Mouse (Mus musculus) stomach, postnatal 0 days (tissue): ENCODE results near the gene Stt3b. TPM values are rescaled to one million over a fixed set of nuclear protein-coding genes. Genes with fewer than 3 reads are reported as not detected.

Experiments used
- ATAC-seq: fragments of 200-750 bp; cut with Nextera tagmentation; 2 replicates; pipeline ENCODE4 v1.8.0; 2017; ENCODE audit not compliant: low FRiP score, low TSS enrichment
- DNase-seq: peaks from one replicate; pipeline ENCODE4 v3.0.0-alpha.2; 2016; ENCODE audit warnings: low spot score
- H3K27ac ChIP-seq: fragments of 300-500 bp; sonication (generic); replicated peaks from 2 replicates; pipeline ENCODE4 v1.5.1; 2014; ENCODE audit warnings: mild to moderate bottlenecking, control low read depth
- H3K27me3 ChIP-seq: fragments of 300-500 bp; sonication (generic); 2 replicates; pipeline ENCODE4 v1.6.1; 2014; ENCODE audit warnings: low read length; ENCODE audit not compliant: control insufficient read depth, insufficient read depth
- H3K36me3 ChIP-seq: fragments of 300-500 bp; sonication (generic); 2 replicates; pipeline ENCODE4 v1.6.1; 2014; ENCODE audit warnings: low read length, mixed read lengths; ENCODE audit not compliant: control insufficient read depth, insufficient read depth
- H3K4me1 ChIP-seq: fragments of 300-500 bp; sonication (generic); replicated peaks from 2 replicates; pipeline ENCODE4 v1.6.1; 2014; ENCODE audit warnings: antibody characterized with exemption; ENCODE audit not compliant: control insufficient read depth, insufficient read depth
- H3K4me2 ChIP-seq: fragments of 300-500 bp; sonication (generic); replicated peaks from 2 replicates; pipeline ENCODE4 v1.6.1; 2014; ENCODE audit warnings: low read depth, mild to moderate bottlenecking, control low read depth, moderate library complexity
- H3K4me3 ChIP-seq: fragments of 300-500 bp; sonication (generic); 2 replicates; pipeline ENCODE4 v1.5.1; 2014; ENCODE audit warnings: low read depth, low read length, control low read depth
- H3K9ac ChIP-seq: fragments of 300-500 bp; sonication (generic); 2 replicates; pipeline ENCODE4 v1.6.1; 2014; ENCODE audit warnings: mild to moderate bottlenecking, low read length, control low read depth, mixed read lengths
- H3K9me3 ChIP-seq: fragments of 300-500 bp; sonication (generic); 2 replicates; pipeline ENCODE4 v1.6.1; 2016; ENCODE audit warnings: low read length; ENCODE audit not compliant: control insufficient read depth
- CTCF ChIP-seq: IDR thresholded peaks from 2 replicates; pipeline ENCODE4 v1.5.1; 2016; ENCODE audit warnings: antibody characterized with exemption, low read depth, mild to moderate bottlenecking, moderate library complexity
- EP300 ChIP-seq: optimal IDR thresholded peaks from 2 replicates; pipeline ENCODE3; 2016; ENCODE audit warnings: antibody characterized with exemption
- WGBS: fragments of 180-500 bp; shearing (Covaris S2); extraction: QIAGEN DNeasy Blood & Tissue Kit; methylation state at CpG from one replicate; pipeline ENCODE4 v1.1.7; 2014; 5-methylcytosine and 5-hydroxymethylcytosine counted together
- polyA plus RNA-seq: library from polyadenylated mRNA; unstranded; fragments of >200 nt; fragmentation: Nextera tagmentation; extraction: Ambion mirVana; gene quantifications from 2 replicates; pipeline ENCODE4 v1.2.1, GENCODE M21; 2015

Stt3b gene
- polyA plus RNA-seq, 1 experiment from 2014 or later: 48.9 TPM

DNA sequence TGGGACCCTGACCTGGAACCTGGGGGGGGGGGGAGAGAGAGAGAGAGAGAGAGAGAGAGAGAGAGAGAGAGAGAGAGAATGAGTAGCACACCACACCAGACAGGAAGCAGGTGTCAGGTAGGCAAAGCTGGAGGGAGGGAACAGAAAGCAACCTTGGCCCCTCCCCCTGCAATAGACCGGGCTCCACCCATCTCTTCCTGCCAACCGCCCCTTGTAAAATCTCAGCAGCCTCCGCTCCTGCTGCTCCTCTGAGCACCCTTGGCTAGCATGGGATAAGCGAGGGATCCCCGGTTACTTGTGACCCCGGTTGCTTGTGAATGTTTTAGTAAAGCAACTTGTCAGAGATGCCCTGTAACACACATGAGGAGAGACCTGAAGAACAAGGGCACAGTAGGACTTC, 104.7 kb downstream of the Stt3b start:
- Histone ChIP-seq H3K27ac (no peak overlapping the region), H3K4me1 (0 out of 2 replicates have a peak, but pooled peaks cover 2% of the 10 kb centered on the region), H3K9me3 (no peaks in the 10 kb centered on the region), H3K27me3 (no peaks in the 10 kb centered on the region), H3K4me3 (no peak overlapping the region), H3K9ac (no peak overlapping the region), H3K36me3 (no peaks in the 10 kb centered on the region), H3K4me2 (no peak overlapping the region)
- ATAC-seq (peak; percentile 57; the same call in 1 of the 2 replicates), DNase-seq (peak; percentile 62)
- 11% methylated on average over 6 of the region's 6 CpGs for WGBS
- TF ChIP-seq EP300 (no peak), CTCF (no peak)

DNA sequence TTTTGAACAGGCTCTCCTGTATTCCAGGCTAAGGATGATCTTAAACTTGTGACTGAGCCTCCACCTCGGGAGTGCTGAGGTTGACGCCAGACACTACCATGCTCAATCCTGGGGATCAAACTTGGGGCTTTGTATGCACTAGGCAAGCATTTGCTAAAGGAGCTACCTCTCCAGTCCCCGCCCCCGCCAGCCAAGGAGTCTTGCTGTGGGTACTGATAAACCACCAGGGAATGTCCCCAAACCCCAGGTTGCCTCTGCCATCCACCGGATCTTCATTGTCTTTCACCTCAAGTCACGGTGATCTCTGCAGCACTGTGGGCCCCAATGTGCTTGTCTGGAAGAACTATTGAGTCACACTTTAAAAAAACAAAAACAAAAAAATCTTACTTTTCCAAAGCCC, 107.1 kb downstream of the Stt3b start:
- Histone ChIP-seq H3K4me2 (no peak overlapping the region), H3K27ac (no peak overlapping the region), H3K9ac (no peak overlapping the region), H3K27me3 (no peaks in the 10 kb centered on the region), H3K4me3 (no peak overlapping the region), H3K36me3 (no peaks in the 10 kb centered on the region), H3K4me1 (0 out of 2 replicates have a peak, but pooled peaks cover 2% of the 10 kb centered on the region), H3K9me3 (no peaks in the 10 kb centered on the region)
- DNase-seq (no peak), ATAC-seq (no peak)
- TF ChIP-seq EP300: no peak
- no peak for TF ChIP-seq CTCF
- 61% methylated on average over 6 of the region's 6 CpGs for WGBS

DNA sequence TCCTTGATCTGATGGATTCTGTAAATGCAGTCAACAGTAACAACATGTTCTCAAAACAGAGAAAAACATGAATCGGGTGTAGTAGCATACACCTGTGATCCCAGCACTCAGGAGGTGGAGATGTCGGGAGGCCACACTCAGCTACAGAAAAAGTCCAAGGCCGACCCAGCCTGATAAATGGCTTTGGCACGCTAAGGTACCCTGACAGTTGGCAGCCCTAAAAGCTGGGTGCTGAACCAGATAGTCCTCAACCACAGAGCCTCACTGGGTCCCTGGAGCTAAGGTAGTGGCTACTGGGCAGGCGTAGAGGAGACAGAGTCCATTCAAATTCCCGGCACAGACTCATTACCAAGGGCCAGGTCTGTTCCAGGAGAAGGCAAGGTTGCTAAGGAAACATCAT, 109.0 kb downstream of the Stt3b start:
- H3K4me3 ChIP-seq: no peak overlapping the region
- no peaks in the 10 kb centered on the region for H3K9me3 ChIP-seq
- no peak for TF ChIP-seq CTCF
- no peaks in the 10 kb centered on the region for H3K36me3 ChIP-seq
- H3K4me1 ChIP-seq: 0 out of 2 replicates have a peak, but pooled peaks cover 2% of the 10 kb centered on the region
- H3K27ac ChIP-seq: no peak overlapping the region
- H3K4me2 ChIP-seq: no peak overlapping the region
- 91% methylated on average over 6 of the region's 6 CpGs for WGBS
- DNase-seq: no peak
- H3K27me3 ChIP-seq: no peaks in the 10 kb centered on the region
- ATAC-seq: no peak
- no peak overlapping the region for H3K9ac ChIP-seq

DNA sequence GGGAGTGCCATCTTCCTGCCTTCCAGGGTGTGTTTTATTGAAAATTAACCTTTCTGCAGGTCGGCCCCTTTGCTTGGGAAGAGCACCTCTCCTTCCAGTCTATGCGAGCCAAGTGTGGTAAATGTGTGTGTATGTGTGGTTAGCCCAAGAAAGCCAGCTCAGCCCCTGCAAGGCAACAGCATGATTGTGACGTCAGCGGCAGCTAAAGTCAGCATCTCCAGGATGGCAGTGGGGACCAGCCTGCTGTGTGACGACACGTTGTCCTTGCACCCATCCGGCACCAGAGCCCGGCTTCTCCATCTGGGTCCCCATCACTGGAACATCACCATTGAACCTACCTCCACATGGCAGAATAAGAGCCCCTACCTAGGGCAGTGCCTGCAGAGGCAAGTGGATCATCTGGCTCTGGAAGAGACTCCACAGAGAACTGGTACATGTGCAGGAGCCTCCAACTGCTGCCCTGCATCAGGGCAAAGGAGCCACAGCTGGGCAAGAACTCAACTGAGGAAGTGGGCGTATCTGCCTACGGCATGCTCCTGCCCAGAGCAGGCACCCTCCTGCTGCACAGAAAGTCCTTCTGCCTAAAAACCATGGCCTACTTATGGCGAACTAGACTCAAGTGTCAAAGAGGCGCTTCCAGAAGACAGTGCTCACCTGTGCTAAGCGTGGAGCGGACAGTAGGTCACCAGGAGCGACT, 109.9 kb downstream of the Stt3b start:
- DNase-seq (no peak), ATAC-seq (no peak)
- Histone ChIP-seq H3K9ac (no peak overlapping the region), H3K27ac (no peak overlapping the region), H3K36me3 (no peaks in the 10 kb centered on the region), H3K4me3 (no peak overlapping the region), H3K9me3 (no peaks in the 10 kb centered on the region), H3K27me3 (no peaks in the 10 kb centered on the region), H3K4me1 (no peaks in the 10 kb centered on the region), H3K4me2 (no peak overlapping the region)
- 87% methylated on average over 15 of the region's 15 CpGs for WGBS
- TF ChIP-seq CTCF: no peak
- TF ChIP-seq EP300: no peak

DNA sequence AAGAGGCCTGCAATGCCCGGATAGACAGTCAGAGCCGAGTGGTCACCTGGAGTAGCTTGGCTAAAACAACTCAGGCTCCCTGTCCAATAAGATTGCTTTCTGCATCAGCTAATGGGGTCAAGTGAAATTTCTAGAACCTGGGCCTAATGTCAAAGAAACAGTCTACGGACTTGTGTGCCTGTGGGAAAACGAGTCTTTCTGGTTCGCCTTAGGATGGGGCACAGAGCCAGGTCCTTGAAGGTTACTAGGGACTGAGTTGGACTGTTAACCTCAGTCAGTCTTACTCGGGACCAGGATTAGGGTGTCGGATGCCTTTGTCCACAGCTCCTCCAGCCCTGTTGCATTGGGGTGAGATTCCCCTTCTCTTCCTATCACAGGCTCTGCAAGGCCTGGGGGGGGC, 113.1 kb downstream of the Stt3b start:
- 0 out of 2 replicates have a peak, but pooled peaks have one; percentile 45 for ATAC-seq
- no peak for TF ChIP-seq CTCF
- TF ChIP-seq EP300: no peak
- 46% methylated on average over 7 of the region's 7 CpGs for whole genome bisulfite sequencing

DNA sequence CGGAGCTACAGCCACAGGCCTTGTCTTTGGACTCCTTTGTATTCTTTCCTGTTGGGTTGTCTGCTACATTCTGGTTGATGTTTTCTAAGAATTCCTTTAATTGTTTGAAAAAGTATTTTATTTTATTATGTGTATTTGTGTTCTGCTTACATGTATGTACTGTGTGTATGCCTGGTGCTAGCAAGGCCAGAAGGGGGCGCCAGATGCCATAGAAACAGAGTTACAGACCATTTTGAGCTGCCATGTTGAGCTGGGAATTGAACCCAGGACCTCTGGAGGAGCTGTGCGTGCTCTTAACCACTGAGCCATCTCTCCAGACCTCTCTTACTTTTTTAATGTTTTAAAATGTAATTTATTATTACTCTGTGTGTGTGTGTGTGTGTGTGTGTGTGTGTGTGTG, 117.3 kb downstream of the Stt3b start:
- DNase-seq (no peak), ATAC-seq (no peak)
- H3K27ac ChIP-seq: no peak overlapping the region
- H3K9ac ChIP-seq: no peak overlapping the region
- 76% methylated on average over 3 of the region's 3 CpGs for WGBS
- no peak overlapping the region for H3K4me3 ChIP-seq
- H3K4me2 ChIP-seq: no peak overlapping the region
- no peaks in the 10 kb centered on the region for H3K9me3 ChIP-seq
- no peaks in the 10 kb centered on the region for H3K4me1 ChIP-seq
- H3K36me3 ChIP-seq: no peaks in the 10 kb centered on the region; the same call in 1 of the 2 replicates
- no peak for TF ChIP-seq EP300
- TF ChIP-seq CTCF: peak; percentile 36
- H3K27me3 ChIP-seq: no peaks in the 10 kb centered on the region

More for the DNA sequence above, 113.1 kb downstream of the Stt3b start:
- no peaks in the 10 kb centered on the region for H3K4me1 ChIP-seq
- DNase-seq: peak; percentile 57
- no peak overlapping the region for H3K9ac ChIP-seq
- H3K36me3 ChIP-seq: no peaks in the 10 kb centered on the region; the same call in 1 of the 2 replicates
- no peaks in the 10 kb centered on the region for H3K27me3 ChIP-seq
- H3K4me3 ChIP-seq: no peak overlapping the region
- no peaks in the 10 kb centered on the region for H3K9me3 ChIP-seq
- H3K27ac ChIP-seq: no peak overlapping the region
- H3K4me2 ChIP-seq: no peak overlapping the region
